Mouse (Mus musculus) c-Kit-positive CD71-negative TER-119-negative erythroid progenitor cells, embryonic 14.5 days (primary cell): ENCODE measurements at regions not wholly inside any gene's neighbourhood (a gene's known extent, or its start where the extent isn't known, plus 50 kb on each side); places are given as distances from the start of the nearest gene placed in this dataset.

ENCODE experiments used
- DNase-seq: peaks from one replicate; pipeline ENCODE4 v3.0.0-alpha.2; 2013; ENCODE audit warnings: low read depth

- DNase-seq = no peak
These were observed 284.0 kb downstream of the 4930544G11Rik start for GRCm38 (mm10) chr6:66236368-66236767.

DNA sequence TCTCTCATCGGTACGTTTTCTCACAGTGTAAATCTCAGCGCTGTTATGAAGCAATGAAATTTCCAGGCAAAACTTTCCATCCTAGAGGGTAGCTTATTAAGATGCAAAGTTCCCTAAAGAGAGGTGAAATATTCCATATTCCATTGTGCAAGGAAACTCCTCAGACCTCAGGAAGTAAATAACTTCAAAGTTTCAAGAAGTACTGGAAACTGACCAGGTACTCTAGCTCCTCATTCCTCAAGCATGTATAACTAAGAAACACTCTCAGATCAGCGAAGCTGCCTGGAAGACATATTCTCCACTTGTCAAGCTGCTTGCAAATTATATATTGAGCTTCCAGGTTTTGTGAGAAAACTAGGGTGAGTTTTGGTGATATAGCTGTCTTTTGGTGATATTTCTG is 279.8 kb upstream of the Mad2l1 start:
- DNase-seq = no peak

DNA sequence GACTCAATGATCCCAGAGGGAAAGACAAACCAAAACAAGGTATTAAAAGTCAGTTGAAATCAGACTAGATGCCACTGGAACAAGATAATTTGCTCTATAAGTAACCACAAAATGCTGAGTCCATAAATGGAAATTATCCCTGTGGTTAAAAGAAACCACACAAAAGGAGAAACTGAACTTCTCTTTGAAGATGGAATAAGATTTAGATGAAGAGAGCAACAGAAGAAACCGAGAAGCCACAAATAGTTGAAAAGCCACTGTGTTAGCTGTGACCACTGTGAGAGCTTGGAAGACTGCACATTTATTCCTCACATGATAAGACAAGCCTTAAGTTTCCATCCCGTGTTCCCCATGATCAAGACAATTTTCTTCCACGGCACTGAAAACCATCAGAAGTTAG is 271.8 kb upstream of the Mad2l1 start:
- DNase-seq = peak; percentile 6

- DNase-seq = no peak
These were observed 271.3 kb upstream of the Mad2l1 start for GRCm38 (mm10) chr6:66263918-66264317.

DNA sequence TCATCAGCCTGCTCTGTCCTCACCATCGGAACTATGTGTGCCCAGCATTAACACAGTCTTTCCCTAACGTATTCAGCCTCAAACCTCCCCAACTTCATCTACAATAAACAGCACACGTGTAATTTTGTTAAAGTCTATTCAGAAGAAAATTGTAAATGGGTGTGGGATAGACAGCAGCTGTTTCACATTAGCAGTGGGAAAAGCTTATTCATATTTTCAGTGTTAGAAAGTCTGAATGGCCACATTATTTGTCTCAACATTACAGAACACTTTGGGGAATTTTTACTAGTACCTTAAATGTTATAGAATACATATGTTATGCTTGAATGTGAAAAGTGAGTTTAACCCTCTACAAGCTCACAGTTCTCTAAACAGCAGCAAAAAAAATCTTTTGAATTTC is 266.8 kb upstream of the Mad2l1 start:
- DNase-seq = no peak

- DNase-seq = no peak
These were observed 263.6 kb upstream of the Mad2l1 start for GRCm38 (mm10) chr6:66271414-66272206.

DNA sequence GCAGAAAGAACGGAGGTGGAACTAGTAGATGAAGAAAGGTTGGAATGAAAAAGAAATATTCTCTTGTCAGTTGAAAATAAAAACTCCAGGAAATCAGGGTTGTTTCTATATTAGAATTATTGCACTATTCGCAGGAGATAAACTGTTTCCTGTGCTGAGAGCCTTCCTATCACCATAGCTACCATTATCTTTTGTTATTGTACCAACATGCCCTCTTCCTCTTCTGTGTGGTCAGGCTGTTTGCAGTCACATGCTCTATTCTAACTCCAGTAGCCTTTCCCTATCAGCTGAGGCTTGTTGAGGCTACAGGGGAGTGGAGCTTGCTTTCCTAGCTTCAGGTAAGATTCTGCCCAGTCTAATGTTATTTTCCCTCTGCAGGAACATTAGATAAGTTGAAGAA is 263.0 kb upstream of the Mad2l1 start:
- no peak for DNase-seq

DNA sequence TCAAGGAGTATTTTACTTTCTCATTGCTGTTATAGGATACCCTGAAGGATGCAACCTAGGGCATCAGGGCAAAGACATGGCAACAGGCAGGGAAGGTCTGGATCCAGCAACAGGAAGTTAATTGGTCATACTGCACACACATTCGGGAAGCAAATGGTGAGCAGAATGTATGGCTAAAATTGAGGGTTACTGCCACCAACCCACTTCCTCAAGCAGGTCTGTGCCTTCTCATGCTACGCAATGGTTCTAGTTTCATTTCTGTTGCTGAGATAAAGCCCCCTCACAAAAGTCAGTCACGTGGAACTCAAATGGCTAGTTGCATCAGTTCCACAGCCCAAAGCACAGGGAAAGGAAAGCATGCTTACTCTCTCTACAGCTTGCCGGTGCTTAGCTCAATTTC is 260.5 kb upstream of the Mad2l1 start:
- DNase-seq = no peak

- no peak for DNase-seq
These were observed 254.5 kb upstream of the Mad2l1 start for GRCm38 (mm10) chr6:66280701-66281100.

DNA sequence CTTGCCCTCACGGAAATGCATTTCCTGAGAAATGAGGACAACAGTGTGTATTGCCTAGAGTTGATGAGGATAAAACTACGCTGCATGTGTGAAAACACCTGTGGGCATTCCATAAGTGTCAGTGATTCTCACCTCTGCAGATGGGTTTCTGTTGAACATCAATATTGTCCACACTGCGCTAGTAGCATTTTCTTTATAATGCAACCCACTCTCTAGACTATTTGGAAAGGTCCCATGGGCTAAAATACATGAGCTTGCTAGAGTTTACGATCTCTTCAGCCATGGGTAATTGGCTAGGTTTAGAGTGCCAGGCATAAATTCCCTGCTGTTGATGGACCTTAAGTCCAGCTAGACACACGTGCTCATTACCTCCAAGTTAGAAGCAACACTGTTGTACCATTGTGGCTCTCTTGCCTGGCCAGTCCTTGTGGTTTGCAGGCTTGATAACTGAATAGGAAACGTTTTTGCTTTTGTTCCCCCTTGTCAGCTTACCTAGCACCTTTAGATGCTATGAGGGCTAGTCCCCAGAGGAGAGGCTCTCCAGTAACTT is 252.5 kb upstream of the Mad2l1 start:
- no peak for DNase-seq

GRCm38 (mm10) chr6:66283521-66283920 is 251.7 kb upstream of the Mad2l1 start:
- DNase-seq = no peak

DNA sequence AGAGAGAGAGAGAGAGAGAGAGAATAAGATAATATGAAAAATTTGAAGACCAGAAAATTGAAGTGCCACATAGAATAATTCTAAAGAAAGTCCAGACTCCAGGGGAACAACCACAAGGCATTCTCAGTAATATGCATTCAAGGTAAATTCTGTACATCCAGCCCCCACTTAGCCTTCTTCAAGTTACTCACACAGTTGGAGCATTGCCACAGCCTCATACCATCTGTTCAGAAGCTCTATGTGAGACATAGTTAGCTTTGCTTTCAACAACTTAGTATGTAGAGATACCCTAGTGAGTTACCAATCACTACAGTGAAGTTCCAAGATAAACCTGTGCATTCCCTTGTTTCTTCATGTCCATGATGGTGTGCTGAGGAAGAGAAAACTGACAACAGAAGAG is 247.6 kb upstream of the Mad2l1 start:
- no peak for DNase-seq

DNA sequence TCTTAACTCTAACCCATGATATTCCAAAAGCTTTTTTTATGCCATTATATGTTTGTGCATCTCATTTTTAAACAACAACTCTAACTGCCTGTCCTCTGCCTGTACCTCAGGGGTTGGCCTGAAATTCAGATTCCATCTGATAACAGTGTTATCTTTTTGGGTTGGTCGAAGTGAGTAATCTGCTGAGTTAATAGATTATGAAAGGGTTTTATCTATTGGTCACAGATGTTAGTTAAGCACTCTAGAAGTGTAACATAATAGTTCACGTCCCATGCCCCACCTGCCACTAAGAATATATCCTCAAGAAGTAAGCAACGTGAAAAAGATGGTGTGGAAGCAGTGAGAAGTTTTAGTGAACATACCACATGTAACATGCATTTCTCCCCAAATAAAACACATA is 246.0 kb upstream of the Mad2l1 start:
- no peak for DNase-seq

DNA sequence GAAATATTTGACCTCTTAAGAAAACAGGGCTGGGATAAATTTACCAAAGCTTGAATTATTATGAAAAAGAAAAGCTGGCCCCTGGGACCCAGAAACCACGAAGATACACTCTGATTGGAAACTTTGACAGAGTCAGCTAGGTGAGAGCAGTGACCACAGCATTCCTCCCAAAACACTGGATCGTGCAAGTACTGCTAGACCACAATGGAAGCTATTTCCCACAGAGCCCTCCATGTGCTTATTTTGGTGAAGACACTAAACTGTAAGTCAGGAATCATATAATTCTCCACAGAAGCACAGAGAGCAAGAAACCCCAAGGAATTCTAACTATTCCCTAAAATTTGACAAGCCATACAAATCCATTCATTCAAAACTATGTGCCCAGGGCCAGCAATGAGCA is 243.6 kb upstream of the Mad2l1 start:
- no peak for DNase-seq

DNA sequence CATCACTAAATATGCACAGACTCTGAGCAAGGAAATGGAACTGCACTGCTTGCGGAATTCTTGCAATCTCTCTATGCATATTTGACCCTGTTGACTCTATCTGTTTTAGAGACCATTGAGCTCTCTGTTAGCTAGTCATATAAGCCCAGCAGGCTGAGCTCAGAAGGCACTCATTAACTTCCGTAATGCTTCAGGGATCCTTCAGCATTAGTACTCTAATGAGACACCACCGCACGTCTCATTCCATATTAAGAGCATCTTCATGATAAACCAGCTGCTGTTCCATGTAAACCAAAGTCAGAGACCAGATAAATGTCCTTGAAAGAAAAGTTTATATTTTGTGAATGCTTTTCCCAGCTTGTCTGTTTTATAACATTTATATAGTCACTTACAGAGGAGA is 237.1 kb upstream of the Mad2l1 start:
- DNase-seq = no peak

DNA sequence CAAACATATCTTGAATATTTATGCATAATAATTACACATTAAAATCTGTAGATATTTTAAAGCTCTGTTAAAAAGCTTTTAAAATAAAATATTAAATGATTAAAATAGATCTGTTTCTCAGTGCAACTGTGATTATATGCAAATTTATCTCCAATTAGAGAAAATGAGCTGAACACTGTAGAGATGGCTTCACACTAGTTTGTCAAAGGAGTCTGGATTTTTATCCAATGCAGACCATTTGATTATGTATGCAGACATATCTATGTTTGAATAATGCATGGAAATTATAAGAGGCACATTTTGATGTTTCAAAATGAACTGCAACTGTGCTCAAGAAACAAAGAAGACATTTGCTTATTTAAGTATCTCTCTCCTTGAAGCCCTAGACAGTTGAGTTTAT is 235.0 kb upstream of the Mad2l1 start:
- DNase-seq = no peak

DNA sequence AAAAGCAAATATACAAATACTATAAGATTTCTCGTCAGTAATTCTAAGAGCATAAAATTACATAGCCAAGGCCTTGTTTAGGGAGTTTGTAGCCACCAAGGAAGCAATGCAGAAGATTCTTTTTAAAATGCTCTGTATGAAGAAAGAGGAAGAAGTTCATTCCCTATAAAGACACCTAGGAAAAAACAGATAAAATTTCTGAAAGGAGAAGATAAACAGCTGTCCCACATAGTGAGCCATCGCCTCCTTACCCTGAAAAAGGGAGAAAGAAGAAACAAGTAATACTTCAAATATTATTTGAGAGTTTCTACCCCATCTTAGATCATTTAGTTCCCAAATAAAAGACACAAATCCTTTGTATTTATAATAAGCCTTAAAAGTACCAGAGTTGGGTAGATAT is 190.3 kb upstream of the Mad2l1 start:
- DNase-seq = no peak

DNA sequence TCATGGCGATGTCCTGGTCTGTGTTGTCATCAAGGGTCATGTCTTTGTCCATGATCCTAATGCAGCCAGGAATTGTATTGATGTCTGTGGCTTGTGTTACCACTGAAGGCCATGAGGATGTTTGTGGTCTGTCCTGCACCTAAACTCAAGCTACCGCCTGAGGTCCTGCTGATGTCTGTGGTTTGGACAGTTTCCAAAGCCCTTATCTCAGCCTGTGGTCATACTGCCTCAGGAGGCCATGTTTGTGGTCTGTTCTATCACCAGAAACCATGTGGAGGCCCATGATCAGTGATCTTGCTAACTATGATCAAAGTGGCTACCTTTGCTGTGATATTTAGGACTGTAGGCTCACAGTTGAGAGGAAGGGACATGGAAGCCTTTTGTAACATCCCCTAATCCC is 187.8 kb upstream of the Mad2l1 start:
- DNase-seq = peak; percentile 26

GRCm38 (mm10) chr6:66361130-66361529 is 174.1 kb upstream of the Mad2l1 start:
- no peak for DNase-seq

DNA sequence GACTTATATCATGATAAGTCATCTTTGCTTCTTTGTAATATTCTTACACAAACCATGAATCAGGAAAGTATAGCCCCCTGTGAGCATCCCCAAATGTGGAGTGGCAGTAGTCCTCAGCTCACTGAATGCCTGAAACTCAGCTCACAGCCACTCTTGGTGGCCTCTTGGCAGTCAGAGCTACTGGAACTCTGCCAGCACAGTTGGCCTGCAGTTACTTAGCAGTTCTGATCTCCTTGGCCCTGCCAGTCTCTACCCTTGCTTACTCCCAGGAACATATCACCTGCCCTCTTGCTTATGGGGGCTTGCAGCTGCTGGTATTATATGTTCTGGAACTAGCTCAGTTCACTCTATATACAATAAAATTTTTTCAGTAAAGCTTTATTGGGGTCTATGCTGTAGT is 167.9 kb upstream of the Mad2l1 start:
- no peak for DNase-seq

DNA sequence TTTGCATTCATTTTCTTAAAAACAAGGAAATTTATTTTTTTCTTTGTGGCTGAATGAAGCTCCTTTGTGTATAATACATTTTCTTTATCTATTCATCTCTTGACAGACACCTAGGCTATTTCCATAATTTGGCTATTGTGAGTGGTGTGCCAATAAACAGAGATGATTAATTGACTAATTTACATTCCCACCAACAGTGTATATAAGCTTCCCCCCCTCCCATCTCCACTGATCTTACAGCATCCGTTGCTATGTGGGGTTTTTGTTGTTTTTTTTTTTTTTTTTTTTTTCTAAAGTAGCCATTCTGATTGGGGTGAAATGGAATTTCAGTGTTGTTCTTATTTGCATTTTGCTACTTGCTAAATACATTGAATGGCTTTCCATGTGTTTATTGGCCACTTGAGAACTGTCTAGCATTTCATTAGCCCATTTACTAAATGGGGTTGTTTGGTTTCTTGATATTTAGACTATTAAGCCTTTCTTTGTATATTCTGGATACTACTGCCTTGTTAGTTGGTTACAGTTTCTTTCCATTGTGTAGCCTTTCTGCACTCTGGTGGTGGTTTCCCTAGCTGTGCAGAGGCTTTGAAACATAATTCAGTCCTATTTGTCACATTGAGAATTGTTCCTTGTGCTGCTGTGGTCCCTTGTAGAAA is 153.8 kb upstream of the Mad2l1 start:
- DNase-seq = no peak

DNA sequence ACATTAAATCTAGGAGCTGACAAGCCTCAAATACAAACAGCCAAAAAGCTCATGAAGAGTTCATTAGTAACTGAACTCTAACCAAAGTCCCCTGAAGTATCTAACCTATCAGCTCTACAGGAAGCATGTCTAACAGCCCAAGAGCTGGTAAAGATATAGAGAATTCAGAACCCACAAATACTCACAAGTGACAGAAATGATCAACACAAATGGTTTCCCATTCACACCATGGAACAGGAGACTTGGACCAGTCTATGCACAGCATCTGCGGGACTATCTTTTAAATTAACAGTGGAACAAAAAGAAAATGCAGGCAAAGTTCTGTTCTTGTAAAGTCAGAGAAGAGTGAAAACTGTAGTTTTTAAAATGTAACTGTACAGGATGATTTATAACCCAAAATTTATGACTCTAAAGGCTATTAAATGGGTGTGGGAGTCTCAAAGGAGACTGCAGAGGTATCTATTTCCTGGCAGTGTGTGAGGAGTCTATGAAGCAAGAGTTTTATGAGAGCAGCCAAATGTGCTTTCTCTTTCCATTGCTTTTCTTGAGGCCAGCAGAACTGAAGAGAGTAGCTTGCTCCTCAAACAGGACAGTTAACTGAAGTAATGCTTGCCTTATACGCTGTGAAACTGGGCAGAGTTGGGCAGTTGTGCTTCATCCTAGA is 152.7 kb upstream of the Mad2l1 start:
- DNase-seq = no peak

GRCm38 (mm10) chr6:66395147-66395546 is 140.0 kb upstream of the Mad2l1 start:
- peak; percentile 1 for DNase-seq
